Comparison of ENCODE assay signal across 27 mouse cellular contexts in the genomic region with DNA sequence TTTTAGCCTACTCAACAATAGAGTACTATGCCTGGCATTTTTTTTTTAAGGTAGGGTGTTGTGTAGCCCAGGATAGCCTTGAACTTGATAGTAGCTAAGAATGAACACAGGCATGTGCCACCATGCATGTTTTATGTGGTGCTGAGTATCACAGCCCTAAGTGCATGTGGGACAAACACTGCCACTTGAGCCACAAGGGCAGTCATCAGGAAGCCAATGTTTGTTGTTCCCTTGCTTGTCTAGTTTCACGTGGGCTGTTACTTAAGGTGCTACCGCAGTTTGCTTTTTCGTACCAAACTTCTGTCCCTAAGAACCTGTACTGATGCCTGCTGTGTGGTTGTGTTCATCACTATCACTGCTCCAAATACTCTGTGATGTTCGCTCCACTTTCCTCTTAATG. TPM values are rescaled to one million over a fixed set of nuclear protein-coding genes. Genes with fewer than 3 reads are reported as not detected.
DNase-seq lines count a peak whose midpoint lies in the region; ATAC-seq and TF ChIP-seq lines count a peak whose summit lies in the region.
"Had no signal": no experiment of that assay in that cellular context is flagged by ENCODE, and none has a peak within 500 bp of the region (broad histone marks: within the 10 kb centered on the region; RNA-seq: fewer than 3 reads in every experiment).

No protein-coding gene starts in this region.

- no peak for TF ChIP-seq CTCF in layer of hippocampus, adult 2 months (conservative IDR thresholded peaks at IDR 0.05)

- H3K9me3 ChIP-seq in heart, embryonic 16.5 days (replicated peaks; ENCODE audit: control insufficient read depth, low read length) = no peaks in the 10 kb centered on the region
- H3K9me3 ChIP-seq: embryonic facial prominence, embryonic 10.5 days; embryonic facial prominence, embryonic 13.5 days; forebrain, embryonic 12.5 days; forebrain, embryonic 15.5 days; heart, embryonic 10.5 days; heart, embryonic 13.5 days had no signal

- H3K27me3 ChIP-seq in heart, embryonic 16.5 days (ENCODE audit: control insufficient read depth, insufficient read depth, low read length) = no peaks in the 10 kb centered on the region
- H3K27me3 ChIP-seq: embryonic facial prominence, embryonic 13.5 days; forebrain, embryonic 12.5 days; forebrain, embryonic 15.5 days; heart, embryonic 13.5 days had no signal

- intact Hi-C loops in heart, postnatal 36 days (cut with DNase I) = no loop called here

- no peak overlapping the region for H3K4me3 ChIP-seq in heart, embryonic 16.5 days (ENCODE audit: low read length)
- H3K4me3 ChIP-seq in layer of hippocampus, adult 2 months = no peak overlapping the region
- H3K4me3 ChIP-seq: embryonic facial prominence, embryonic 10.5 days; embryonic facial prominence, embryonic 13.5 days; erythroblast, embryonic 14.5 days; forebrain, embryonic 12.5 days; forebrain, embryonic 15.5 days; heart, adult 2 months; heart, embryonic 10.5 days; heart, embryonic 13.5 days had no signal

- H3K9ac ChIP-seq in heart, embryonic 16.5 days (ENCODE audit: low read length) = no peak overlapping the region
- H3K9ac ChIP-seq: embryonic facial prominence, embryonic 13.5 days; forebrain, embryonic 12.5 days; forebrain, embryonic 15.5 days; heart, embryonic 13.5 days; hindbrain, embryonic 14.5 days had no signal

- 88% methylated on average over 4 of the region's 4 CpGs for WGBS in heart, embryonic 16.5 days

- H3K36me3 ChIP-seq in heart, embryonic 16.5 days (ENCODE audit: control insufficient read depth, insufficient read depth) = peaks cover 44% of the 10 kb centered on the region

- H3K4me1 ChIP-seq in heart, embryonic 16.5 days (ENCODE audit: control insufficient read depth, insufficient read depth, low read length) = no peaks in the 10 kb centered on the region
- H3K4me1 ChIP-seq: embryonic facial prominence, embryonic 10.5 days; embryonic facial prominence, embryonic 13.5 days; forebrain, embryonic 12.5 days; forebrain, embryonic 15.5 days; heart, embryonic 10.5 days had no signal

- peak overlapping the region; percentile 40; the same call in 1 of the 2 replicates for H3K27ac ChIP-seq in heart, embryonic 16.5 days (ENCODE audit: low read length)
- peak overlapping the region; percentile 69; the same call in 1 of the 2 replicates for H3K27ac ChIP-seq in layer of hippocampus, adult 2 months
- H3K27ac ChIP-seq: embryonic facial prominence, embryonic 10.5 days; embryonic facial prominence, embryonic 13.5 days; forebrain, embryonic 12.5 days; forebrain, embryonic 15.5 days; heart, embryonic 13.5 days; hindbrain, embryonic 14.5 days had no signal

- no peak for ATAC-seq in heart, embryonic 16.5 days (replicated peaks; ENCODE audit: extremely low read depth, insufficient read depth, low FRiP score)
- ATAC-seq: activated CD4-positive, CD25-positive, alpha-beta regulatory T cell, adult 4 months; forebrain, embryonic 15.5 days; hindbrain, postnatal 0 days had no signal

- DNase-seq in heart, postnatal 36 days = no peak
- DNase-seq in layer of hippocampus, adult 2 months (ENCODE audit: low spot score in 2 of 2) = no peak
- no peak for DNase-seq in layer of hippocampus, adult 9-11 months
- DNase-seq in lung, adult 18-20 months = peak; percentile 42 to 56
- DNase-seq in lung, postnatal 4 days = no peak
- peak; percentile 58 for DNase-seq in lung, postnatal 36 days
- no peak for DNase-seq in lung, postnatal 14 days
- DNase-seq: adrenal gland, adult 8-10 months; adrenal gland, postnatal 25 days; cerebellum, adult 18-20 months; cerebellum, adult 9-10 months; cerebellum, postnatal 25 days; embryo, embryonic 11 days; gastrocnemius, postnatal 25 days; heart, postnatal 4 days had no signal

- H3K4me2 ChIP-seq in heart, embryonic 16.5 days (ENCODE audit: low read depth, low read length) = no peak overlapping the region
- H3K4me2 ChIP-seq: embryonic facial prominence, embryonic 13.5 days; forebrain, embryonic 12.5 days; forebrain, embryonic 15.5 days; heart, embryonic 13.5 days; hindbrain, embryonic 14.5 days had no signal

RNA-seq across cellular contexts. Expression of a gene that starts 27.2 kb away (rescaled TPM):
- polyA plus RNA-seq in heart, embryonic 16.5 days (2015; fragmentation: Nextera tagmentation; extraction: Ambion mirVana) = 5.4 and 6.2 TPM in 2 replicates
- 1 to 10 TPM; 7.3 to 8.9 TPM for total RNA-seq in heart, postnatal 36 days (2021)
- total RNA-seq in layer of hippocampus, adult 2 months (2021) = 10 to 100 TPM; 50.6 to 55.7 TPM

RNA-seq across cellular contexts. Expression of a gene that starts 27.2 kb away (rescaled TPM):
- polyA plus RNA-seq in heart, embryonic 16.5 days (2015; fragmentation: Nextera tagmentation; extraction: Ambion mirVana) = 7.4 and 8.7 TPM in 2 replicates
- total RNA-seq in heart, postnatal 36 days (2021) = 10 to 100 TPM; 23.5 to 23.8 TPM
- 10 to 100 TPM; 34.6 to 34.9 TPM for total RNA-seq in layer of hippocampus, adult 2 months (2021)

Comparison
In these comparisons a context has a peak if more than half of its experiments do, and no peak if none do; other contexts are left out.
1. DNase-seq: peak in lung, adult 18-20 months (2 of 2) and lung, postnatal 36 days (single experiment); none in heart, postnatal 36 days (0 of 2), layer of hippocampus, adult 2 months (0 of 2), layer of hippocampus, adult 9-11 months (single experiment), lung, postnatal 4 days (0 of 2) and lung, postnatal 14 days (single experiment).
2. RNA of a gene that starts 27.2 kb away (total RNA-seq): 50.6 to 55.7 TPM in layer of hippocampus, adult 2 months; 7.3 to 8.9 TPM in heart, postnatal 36 days; every median in the first group is over 4 times any median in the second.